Mouse (Mus musculus) frontal cortex, postnatal 36 days (tissue): ENCODE measurements around the gene Bst2.

Experiments
- DNase-seq, 2 experiments: peaks; one replicate each; pipeline ENCODE4 v3.0.0; 2022; ENCODE audit warnings: low spot score in 2 of 2

Bst2 gene

DNA sequence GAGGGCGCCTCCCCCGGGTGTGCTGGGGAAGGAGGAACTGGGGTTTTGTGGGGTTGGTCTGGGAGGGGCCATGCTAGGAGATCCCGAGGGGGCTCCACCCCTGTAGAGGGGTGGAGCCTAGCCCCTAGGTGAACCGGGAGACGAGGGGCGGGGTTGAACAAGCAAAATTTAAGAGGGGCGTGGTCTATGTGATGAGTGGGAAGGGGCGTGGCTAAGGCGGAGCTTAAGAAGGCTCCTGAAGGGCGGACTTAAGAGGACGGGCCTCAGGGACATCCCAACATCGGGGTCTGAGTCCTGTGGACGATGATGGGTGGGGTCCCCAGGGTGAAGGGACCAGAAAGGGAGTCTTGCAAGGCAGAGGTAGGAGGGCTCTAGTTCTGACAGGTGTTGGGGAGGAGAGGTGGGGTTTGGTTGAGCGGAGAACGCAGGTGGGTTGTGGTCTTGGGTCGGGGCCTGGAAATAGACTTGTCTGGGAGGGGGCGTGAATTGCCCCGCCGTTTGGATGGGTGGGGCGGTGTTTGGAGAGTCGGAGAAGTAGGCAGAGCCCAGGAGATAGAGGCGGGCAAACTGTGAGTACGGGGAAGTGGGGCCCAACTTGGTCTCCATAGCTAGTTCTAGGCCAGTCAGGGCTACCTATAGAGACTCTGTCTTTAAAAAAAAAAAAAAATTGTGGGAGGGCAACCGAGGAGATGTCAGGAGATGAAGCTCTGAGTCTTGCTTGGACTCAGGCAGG, 21.9 kb upstream of the Bst2 start:
- DNase-seq = no peak

GRCm38 (mm10) chr8:71558071-71558957, 21.1 kb upstream of the Bst2 start, which contains the start of gene Tmem221:
Gene Tmem221 (minus strand): TSS chr8:71558871.
- no peak for DNase-seq

GRCm38 (mm10) chr8:71554644-71555043, 17.4 kb upstream of the Bst2 start:
- no peak for DNase-seq

DNA sequence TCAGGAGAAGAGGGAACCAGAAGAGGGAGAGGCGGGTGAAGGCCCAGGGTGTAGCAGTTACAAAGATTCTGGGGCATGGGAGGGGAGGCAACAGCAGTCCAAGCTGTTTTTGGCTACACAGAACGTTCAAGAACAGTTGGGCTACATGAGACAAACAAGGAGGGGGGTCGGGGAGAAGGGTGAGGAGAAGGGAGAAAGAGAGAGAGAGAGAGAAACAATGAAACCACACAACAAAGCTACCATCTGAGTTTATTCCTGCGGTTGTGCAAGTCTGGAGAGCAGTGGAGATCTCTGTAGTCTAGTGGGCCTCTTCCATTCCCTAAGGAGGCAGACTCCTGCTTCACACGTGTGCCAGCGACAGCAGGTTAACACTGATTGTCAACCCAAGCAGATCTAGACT, 16.7 kb upstream of the Bst2 start:
- DNase-seq = no peak

- no peak for DNase-seq
Measured at GRCm38 (mm10) chr8:71552770-71553169, 15.5 kb upstream of the Bst2 start.

DNA sequence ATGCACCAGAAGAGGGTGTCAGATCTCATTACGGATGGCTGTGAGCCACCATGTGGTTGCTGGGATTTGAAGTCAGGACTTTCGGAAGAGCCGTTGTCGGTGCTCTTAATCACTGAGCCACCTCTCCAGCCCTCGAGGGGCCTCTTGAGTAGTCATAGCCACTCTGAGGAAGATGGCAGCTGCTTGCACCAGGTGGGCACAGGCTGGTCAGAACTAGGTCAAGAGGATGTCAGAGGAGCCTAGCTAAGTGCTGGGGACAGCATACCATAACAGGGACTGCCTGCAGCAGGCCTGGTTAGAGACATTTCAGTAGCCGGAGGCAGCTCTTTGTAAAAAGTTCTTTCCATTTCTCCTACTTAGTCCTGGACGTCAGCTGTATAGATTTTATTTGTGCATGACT, 13.5 kb upstream of the Bst2 start:
- DNase-seq = no peak

- no peak for DNase-seq
Measured at GRCm38 (mm10) chr8:71547590-71547989, 10.3 kb upstream of the Bst2 start.

- DNase-seq = no peak
Measured at GRCm38 (mm10) chr8:71545053-71545452, 7.8 kb upstream of the Bst2 start.

DNA sequence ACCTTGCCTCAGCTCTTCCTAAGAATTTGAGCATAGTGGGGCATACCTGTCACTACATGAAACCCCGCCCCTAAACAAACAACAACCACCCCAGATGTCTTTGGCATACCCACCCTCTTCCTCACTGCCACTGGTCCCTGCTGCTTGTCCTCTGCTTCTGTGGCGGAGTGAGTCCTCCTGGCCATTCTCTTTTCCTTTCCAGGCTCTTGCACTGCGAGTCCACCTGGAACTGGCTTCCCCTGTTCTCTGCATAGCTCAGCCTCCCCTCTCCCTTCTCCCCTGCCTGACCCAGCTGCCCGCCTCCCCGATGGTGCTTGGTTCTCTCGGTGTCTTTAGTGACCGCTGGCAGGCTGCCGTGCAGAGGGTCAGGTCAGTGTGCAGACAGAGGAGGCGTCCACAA, 6.5 kb upstream of the Bst2 start:
- no peak for DNase-seq

DNA sequence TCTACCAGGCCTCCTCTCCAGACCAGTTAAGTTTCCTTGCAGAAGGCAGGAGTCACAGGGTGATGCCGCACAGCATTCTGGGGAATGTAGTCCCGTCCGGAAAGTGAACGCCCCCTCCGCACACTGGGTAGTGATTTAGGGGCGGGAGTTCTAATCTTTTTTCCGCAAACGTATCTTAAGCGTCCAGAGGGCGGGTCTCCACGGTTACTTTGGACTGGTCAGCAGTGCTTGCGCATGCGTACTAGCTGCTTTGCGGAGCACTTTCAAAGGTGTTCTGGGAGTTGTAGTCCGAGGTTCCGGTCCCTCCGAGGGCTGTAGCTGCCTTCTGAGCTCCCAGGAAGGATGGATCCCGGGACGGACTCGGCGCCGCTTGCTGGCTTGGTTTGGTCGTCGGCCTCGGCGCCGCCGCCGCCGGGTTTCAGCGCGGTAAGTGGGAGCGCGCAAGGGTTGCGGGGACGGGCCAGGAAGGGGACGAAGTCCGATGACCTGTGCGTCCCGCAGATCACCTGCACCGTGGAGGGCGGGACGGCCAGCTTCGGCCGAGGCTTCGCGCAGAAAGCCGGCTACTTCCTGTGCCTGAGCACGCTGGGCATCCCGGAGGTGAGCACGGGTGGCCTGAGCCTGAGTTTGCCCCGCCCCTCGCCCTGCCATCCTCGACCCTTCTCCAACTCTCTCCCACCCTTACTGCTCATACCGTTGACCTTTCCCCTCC, 5.5 kb upstream of the Bst2 start, which contains the start of gene Mvb12a:
Gene Mvb12a (plus strand): TSS at position 291 of the 712 bp plus-strand sequence.
- peak; percentile 96 to 98 for DNase-seq

DNA sequence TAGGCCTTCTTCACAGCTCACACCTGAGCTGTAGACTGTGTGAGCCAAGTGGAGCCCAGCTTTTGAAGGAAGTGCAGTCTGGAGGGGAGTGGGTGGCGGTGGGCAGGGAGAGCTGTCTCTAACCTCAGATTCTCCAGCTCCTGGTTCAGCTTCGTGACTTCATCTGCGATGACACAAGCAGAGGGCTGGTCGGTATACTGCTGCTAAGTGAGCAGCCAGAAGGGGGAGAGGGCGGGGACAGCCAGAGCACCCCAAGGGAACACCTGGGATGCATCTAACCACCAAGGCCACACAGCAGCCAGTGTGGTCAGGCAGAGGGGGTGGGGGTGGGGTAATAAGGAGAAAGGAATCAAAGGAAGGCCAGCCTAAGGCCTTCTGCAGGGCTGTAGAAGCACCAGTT, 1.6 kb downstream of the Bst2 start:
- no peak for DNase-seq

GRCm38 (mm10) chr8:71534263-71534810, 2.9 kb downstream of the Bst2 start:
- DNase-seq = no peak

- peak in 1 of 2 experiments; percentile 26 for DNase-seq
Measured at GRCm38 (mm10) chr8:71530735-71531467, 6.4 kb downstream of the Bst2 start.

- DNase-seq = no peak
Measured at GRCm38 (mm10) chr8:71528362-71529073, 8.7 kb downstream of the Bst2 start.

DNA sequence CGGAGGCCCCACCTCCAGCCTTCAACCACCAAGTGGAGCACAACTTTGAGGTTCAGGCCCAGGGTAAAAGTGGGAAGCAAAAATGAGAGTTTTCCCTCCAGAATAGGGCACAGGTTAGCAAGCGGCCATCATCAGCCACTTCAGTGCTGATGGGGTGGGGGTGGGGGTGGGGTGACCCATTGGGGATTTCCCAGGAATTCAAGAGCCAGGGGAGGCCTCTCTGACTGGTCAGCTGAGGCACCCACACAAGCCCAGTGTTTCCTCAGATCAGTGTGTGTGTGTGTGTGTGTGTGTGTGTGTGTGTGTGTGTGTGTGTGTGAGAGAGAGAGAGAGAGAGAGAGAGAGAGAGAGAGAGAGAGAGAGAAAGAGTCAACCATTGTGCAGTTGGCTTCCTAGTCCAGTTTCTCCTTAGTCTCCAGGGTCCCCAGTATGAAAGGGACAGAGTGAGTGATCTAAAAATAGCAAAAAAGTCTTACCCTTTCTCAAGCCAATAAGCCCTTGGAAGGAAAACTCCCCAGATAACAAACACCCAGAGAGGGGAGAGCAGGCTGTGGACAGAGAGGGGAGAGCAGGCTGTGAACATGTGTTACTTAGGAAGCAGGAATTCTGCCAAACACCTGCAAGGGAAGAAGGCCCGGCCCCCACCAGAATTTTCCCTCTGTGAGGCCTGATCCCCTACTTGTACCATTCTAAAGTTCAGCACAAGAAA, 9.9 kb downstream of the Bst2 start:
- DNase-seq = no peak

- no peak for DNase-seq
Measured at GRCm38 (mm10) chr8:71526272-71526671, 11.0 kb downstream of the Bst2 start.

DNA sequence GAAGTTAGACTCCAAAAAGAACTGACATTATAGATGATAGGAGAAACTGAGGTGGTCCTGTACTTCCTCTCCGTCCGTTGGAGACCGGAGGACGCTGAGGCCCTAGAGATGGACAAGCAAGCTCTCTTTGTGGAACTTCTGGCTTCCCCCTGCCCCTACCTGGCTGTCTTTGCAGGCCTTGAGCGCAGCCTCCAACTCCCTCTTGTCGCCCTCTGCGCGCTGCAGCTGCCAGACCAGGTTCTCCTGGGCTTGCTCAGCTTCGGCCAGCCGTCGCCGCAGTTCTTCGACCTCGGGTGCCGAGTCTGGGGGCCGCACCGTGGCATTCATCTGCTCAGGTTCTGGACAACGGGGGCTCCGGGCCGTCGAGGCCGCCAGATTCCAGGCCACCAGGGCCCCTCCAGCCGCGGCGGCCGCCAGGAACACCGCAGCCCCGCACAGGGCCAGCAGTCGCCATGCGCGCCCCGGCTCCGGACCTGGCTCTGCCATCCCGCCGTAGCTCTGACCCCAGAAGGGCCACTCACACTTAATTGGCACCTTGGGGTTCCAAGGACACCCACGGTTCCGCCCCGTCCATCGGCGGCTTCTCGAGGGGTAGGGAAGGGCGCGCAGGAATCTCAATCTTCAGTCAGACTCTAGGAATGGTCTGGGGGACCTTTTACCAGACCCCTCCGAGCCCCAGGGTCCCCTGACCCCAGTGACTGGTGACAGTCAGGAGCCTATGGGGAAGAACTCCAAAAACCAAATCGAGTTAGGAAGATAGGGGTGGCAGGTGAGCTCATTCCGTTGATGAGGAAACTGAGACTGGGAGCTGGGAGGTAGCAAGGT, 11.8 kb downstream of the Bst2 start, which contains the start of gene Ccdc194:
Gene Ccdc194 (minus strand): TSS at position 486 of the 825 bp plus-strand sequence.
- DNase-seq = no peak

DNA sequence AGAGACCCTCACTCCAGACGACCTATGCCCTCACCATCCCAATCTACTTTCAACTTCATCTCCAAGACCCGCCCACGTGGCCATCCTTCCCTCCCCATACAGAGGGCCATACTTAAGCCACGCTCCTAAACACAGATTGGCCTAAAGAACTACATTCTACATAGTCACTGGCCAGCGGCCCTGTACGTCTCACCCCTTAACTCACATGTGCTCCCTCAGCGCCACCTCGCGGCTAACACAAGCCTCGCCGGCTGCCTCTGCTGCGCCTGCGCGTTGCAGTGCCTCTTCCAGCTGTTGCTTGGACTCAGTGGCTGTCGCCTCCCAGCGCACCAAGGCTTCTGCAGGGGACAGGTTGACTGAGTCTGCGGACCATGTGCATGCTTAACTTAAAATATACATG, 15.6 kb downstream of the Bst2 start:
- peak; percentile 90 to 94 for DNase-seq
